8 mouse cellular contexts compared by ENCODE assay signal in the genomic region with DNA sequence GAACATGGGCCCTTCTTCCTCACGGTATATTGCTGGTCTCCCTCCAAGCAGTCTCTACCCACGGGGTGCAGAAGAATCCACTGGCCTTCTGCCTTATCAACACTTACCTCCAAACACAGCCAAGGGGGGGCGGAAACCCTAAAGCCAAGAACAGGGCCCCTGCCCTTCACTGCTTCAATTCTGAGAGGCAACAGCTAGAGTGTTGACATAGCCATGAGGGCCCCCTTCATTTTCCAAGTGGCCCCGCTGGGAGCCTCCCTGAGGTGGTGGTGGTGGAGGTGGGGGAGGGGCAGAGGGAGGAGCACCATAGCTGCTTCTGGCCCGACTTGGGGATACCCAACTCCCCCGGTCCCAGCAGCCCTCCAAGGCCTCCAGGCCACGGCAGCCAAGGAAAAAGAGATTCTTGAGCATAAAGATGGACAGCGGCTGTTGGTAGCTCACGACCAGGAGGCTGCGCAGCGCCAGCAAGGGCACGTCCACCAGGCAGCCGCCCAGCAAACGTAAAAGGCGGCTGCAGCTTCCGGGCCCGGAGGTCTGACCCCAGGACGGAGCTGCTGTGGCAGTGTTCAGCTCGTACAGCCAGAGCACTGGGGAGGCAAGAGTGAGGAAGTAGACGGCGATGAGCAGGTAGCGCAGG. TPM values are rescaled to one million over a fixed set of nuclear protein-coding genes. Genes with fewer than 3 reads are reported as not detected.
DNase-seq lines count a peak whose midpoint lies in the region; ATAC-seq and TF ChIP-seq lines count a peak whose summit lies in the region.

No protein-coding gene starts in this region.

- peak overlapping the region; percentile 70 for H3K4me3 ChIP-seq in heart, postnatal 0 days (ENCODE audit: low read depth, low read length)
- H3K4me3 ChIP-seq in embryonic facial prominence, embryonic 14.5 days (ENCODE audit: low read depth, low read length) = peak overlapping the region; percentile 69
- peak overlapping the region; percentile 72 for H3K4me3 ChIP-seq in limb, embryonic 11.5 days (ENCODE audit: low read depth, low read length)
- peak overlapping the region; percentile 73 for H3K4me3 ChIP-seq in midbrain, embryonic 14.5 days (replicated peaks; ENCODE audit: low read depth, low read length)

- no peak overlapping the region for H3K27ac ChIP-seq in heart, postnatal 0 days (ENCODE audit: low read depth)
- no peak overlapping the region for H3K27ac ChIP-seq in embryonic facial prominence, embryonic 14.5 days (replicated peaks; ENCODE audit: low read depth, low read length)
- no peak overlapping the region for H3K27ac ChIP-seq in limb, embryonic 11.5 days (replicated peaks; ENCODE audit: low read depth, low read length)
- H3K27ac ChIP-seq in midbrain, embryonic 14.5 days (replicated peaks; ENCODE audit: low read depth, low read length) = 0 out of 2 replicates have a peak overlapping the region, but pooled peaks have one; percentile 32

- no peak for ATAC-seq in heart, postnatal 0 days (ENCODE audit: insufficient read depth, low read depth)
- ATAC-seq in embryonic facial prominence, embryonic 14.5 days (ENCODE audit: low read depth) = no peak
- 0 out of 2 replicates have a peak, but pooled peaks have one; percentile 2 for ATAC-seq in limb, embryonic 11.5 days (ENCODE audit: insufficient number of reproducible peaks, low FRiP score, low TSS enrichment, low read depth)
- ATAC-seq in midbrain, embryonic 14.5 days (ENCODE audit: low FRiP score, low TSS enrichment) = no peak

- 8% methylated on average over 22 of the region's 22 CpGs for WGBS in heart, postnatal 0 days
- 11% methylated on average over 14 of the region's 22 CpGs for WGBS in embryonic facial prominence, embryonic 14.5 days
- WGBS in limb, embryonic 11.5 days = 11% methylated on average over 22 of the region's 22 CpGs
- 10% methylated on average over 22 of the region's 22 CpGs for WGBS in midbrain, embryonic 14.5 days

- H3K4me2 ChIP-seq in heart, postnatal 0 days (ENCODE audit: low read depth, low read length) = peak overlapping the region; percentile 100
- H3K4me2 ChIP-seq in embryonic facial prominence, embryonic 14.5 days (ENCODE audit: low read depth, low read length) = peak overlapping the region; percentile 98
- peak overlapping the region; percentile 99 for H3K4me2 ChIP-seq in limb, embryonic 11.5 days (ENCODE audit: low read depth, severe bottlenecking)
- peak overlapping the region; percentile 73 for H3K4me2 ChIP-seq in midbrain, embryonic 14.5 days (ENCODE audit: low read length)

- H3K9ac ChIP-seq in heart, postnatal 0 days (replicated peaks; ENCODE audit: low read depth, low read length) = no peak overlapping the region
- peak overlapping the region; percentile 40; the same call in 1 of the 2 replicates for H3K9ac ChIP-seq in embryonic facial prominence, embryonic 14.5 days (ENCODE audit: low read depth, low read length)
- H3K9ac ChIP-seq in limb, embryonic 11.5 days (ENCODE audit: low read length) = no peak overlapping the region
- H3K9ac ChIP-seq in midbrain, embryonic 14.5 days (replicated peaks; ENCODE audit: low read length) = peak overlapping the region; percentile 92

- no peaks in the 10 kb centered on the region for H3K36me3 ChIP-seq in heart, postnatal 0 days (replicated peaks; ENCODE audit: control insufficient read depth, insufficient read depth, low read length)
- H3K36me3 ChIP-seq in embryonic facial prominence, embryonic 14.5 days (ENCODE audit: control insufficient read depth, insufficient read depth, low read length) = no peaks in the 10 kb centered on the region
- H3K36me3 ChIP-seq in limb, embryonic 11.5 days (ENCODE audit: control insufficient read depth, insufficient read depth, low read length) = no peaks in the 10 kb centered on the region
- no peaks in the 10 kb centered on the region for H3K36me3 ChIP-seq in midbrain, embryonic 14.5 days (ENCODE audit: control insufficient read depth, insufficient read depth, low read length)

- no peak for TF ChIP-seq EP300 in heart, postnatal 0 days (IDR thresholded peaks at IDR 0.05; ENCODE audit: low read depth)

- TF ChIP-seq CTCF in heart, postnatal 0 days (IDR thresholded peaks at IDR 0.05; ENCODE audit: low read depth) = no peak

- no peaks in the 10 kb centered on the region for H3K9me3 ChIP-seq in heart, postnatal 0 days (replicated peaks; ENCODE audit: control insufficient read depth, low read length)
- H3K9me3 ChIP-seq in embryonic facial prominence, embryonic 14.5 days (ENCODE audit: control insufficient read depth, low read length) = no peaks in the 10 kb centered on the region
- no peaks in the 10 kb centered on the region for H3K9me3 ChIP-seq in limb, embryonic 11.5 days (ENCODE audit: control insufficient read depth, low read length)
- no peaks in the 10 kb centered on the region for H3K9me3 ChIP-seq in midbrain, embryonic 14.5 days (ENCODE audit: control insufficient read depth, low read length)

- H3K4me1 ChIP-seq in heart, postnatal 0 days (ENCODE audit: control insufficient read depth, insufficient read depth) = peaks cover 10% of the 10 kb centered on the region; the same call in 1 of the 2 replicates
- H3K4me1 ChIP-seq in embryonic facial prominence, embryonic 14.5 days (ENCODE audit: control insufficient read depth, insufficient read depth, low read length) = peaks cover 10% of the 10 kb centered on the region; the same call in 1 of the 2 replicates
- H3K4me1 ChIP-seq in limb, embryonic 11.5 days (ENCODE audit: control insufficient read depth, insufficient read depth, low read length) = peaks cover 15% of the 10 kb centered on the region
- H3K4me1 ChIP-seq in midbrain, embryonic 14.5 days (ENCODE audit: control insufficient read depth, insufficient read depth, low read length) = peaks cover 35% of the 10 kb centered on the region

- intact Hi-C loops in left cerebral cortex, postnatal 14 days (cut with DNase I) = no loop called here

- peaks cover 48% of the 10 kb centered on the region for H3K27me3 ChIP-seq in heart, postnatal 0 days (ENCODE audit: control insufficient read depth, insufficient read depth, low read length)
- peaks cover 34% of the 10 kb centered on the region for H3K27me3 ChIP-seq in embryonic facial prominence, embryonic 14.5 days (replicated peaks; ENCODE audit: control insufficient read depth, insufficient read depth, low read length)
- peaks cover 29% of the 10 kb centered on the region for H3K27me3 ChIP-seq in limb, embryonic 11.5 days (ENCODE audit: control insufficient read depth, insufficient read depth, low read length)
- no peaks in the 10 kb centered on the region for H3K27me3 ChIP-seq in midbrain, embryonic 14.5 days (ENCODE audit: control insufficient read depth, insufficient read depth, low read length)

- DNase-seq in heart, postnatal 0 days (ENCODE audit: low spot score) = no peak
- no peak for DNase-seq in heart, adult 18-20 months
- DNase-seq in embryonic facial prominence, embryonic 14.5 days (ENCODE audit: low spot score) = no peak
- DNase-seq in limb, embryonic 11.5 days (ENCODE audit: low spot score) = no peak
- no peak for DNase-seq in midbrain, embryonic 14.5 days
- DNase-seq in left cerebral cortex, postnatal 14 days (ENCODE audit: low spot score in 2 of 2) = no peak
- DNase-seq in gastrocnemius, adult 18-20 months (ENCODE audit: low spot score) = no peak
- DNase-seq in thymus, postnatal 0 days (ENCODE audit: low spot score) = no peak

RNA-seq across cellular contexts. Expression of gene Tmem121b, which starts 1.6 kb away (rescaled TPM):
- not detected in 2 replicates for total RNA-seq in heart, postnatal 0 days (2014; rRNA removed; ENCODE audit: low replicate concordance)
- not detected in 2 replicates for polyA plus RNA-seq in heart, postnatal 0 days (2015; fragmentation: Nextera tagmentation; extraction: Ambion mirVana)
- not detected for total RNA-seq in heart, adult 18-20 months (2021)
- polyA plus RNA-seq in embryonic facial prominence, embryonic 14.5 days (2014; fragmentation: Nextera tagmentation; extraction: Ambion mirVana) = 0.04 and 0.22 TPM in 2 replicates
- 0.14 and 0.15 TPM in 2 replicates for polyA plus RNA-seq in limb, embryonic 11.5 days (2014; fragmentation: Nextera tagmentation; extraction: Ambion mirVana)
- 4.4 and 6.3 TPM in 2 replicates for polyA plus RNA-seq in midbrain, embryonic 14.5 days (2014; fragmentation: Nextera tagmentation; extraction: Ambion mirVana)
- 10 to 100 TPM; 71.2 to 75.7 TPM for total RNA-seq in left cerebral cortex, postnatal 14 days (2021)
- total RNA-seq in gastrocnemius, adult 18-20 months (2021) = not detected
- 0.31 and 0.42 TPM in 2 replicates for polyA plus RNA-seq in thymus, postnatal 0 days (2015; fragmentation: Nextera tagmentation; extraction: Ambion mirVana)

RNA-seq across cellular contexts. Expression of gene Il17ra, which starts 28.9 kb away (rescaled TPM):
- total RNA-seq in heart, postnatal 0 days (2014; rRNA removed; ENCODE audit: low replicate concordance) = 3.5 and 6.5 TPM in 2 replicates
- 1.4 and 1.9 TPM in 2 replicates for polyA plus RNA-seq in heart, postnatal 0 days (2015; fragmentation: Nextera tagmentation; extraction: Ambion mirVana)
- total RNA-seq in heart, adult 18-20 months (2021) = 1 to 10 TPM; 2.3 to 3.0 TPM
- polyA plus RNA-seq in embryonic facial prominence, embryonic 14.5 days (2014; fragmentation: Nextera tagmentation; extraction: Ambion mirVana) = 3.2 and 4.1 TPM in 2 replicates
- polyA plus RNA-seq in limb, embryonic 11.5 days (2014; fragmentation: Nextera tagmentation; extraction: Ambion mirVana) = 1.3 and 1.9 TPM in 2 replicates
- 1.6 and 2.8 TPM in 2 replicates for polyA plus RNA-seq in midbrain, embryonic 14.5 days (2014; fragmentation: Nextera tagmentation; extraction: Ambion mirVana)
- 1 to 10 TPM; 7.4 to 9.1 TPM for total RNA-seq in left cerebral cortex, postnatal 14 days (2021)
- total RNA-seq in gastrocnemius, adult 18-20 months (2021) = 1 to 10 TPM; 1.3 to 1.4 TPM
- polyA plus RNA-seq in thymus, postnatal 0 days (2015; fragmentation: Nextera tagmentation; extraction: Ambion mirVana) = 57.9 and 67.5 TPM in 2 replicates

RNA-seq across cellular contexts. Expression of gene Hdhd5, which starts 39.1 kb away (rescaled TPM):
- total RNA-seq in heart, postnatal 0 days (2014; rRNA removed; ENCODE audit: low replicate concordance) = 25.7 and 26.6 TPM in 2 replicates
- polyA plus RNA-seq in heart, postnatal 0 days (2015; fragmentation: Nextera tagmentation; extraction: Ambion mirVana) = 10.9 and 11.3 TPM in 2 replicates
- total RNA-seq in heart, adult 18-20 months (2021) = 10 to 100 TPM; 18.7 to 21.8 TPM
- polyA plus RNA-seq in embryonic facial prominence, embryonic 14.5 days (2014; fragmentation: Nextera tagmentation; extraction: Ambion mirVana) = 7.4 and 11.0 TPM in 2 replicates
- polyA plus RNA-seq in limb, embryonic 11.5 days (2014; fragmentation: Nextera tagmentation; extraction: Ambion mirVana) = 16.8 and 19.8 TPM in 2 replicates
- 9.6 and 10.9 TPM in 2 replicates for polyA plus RNA-seq in midbrain, embryonic 14.5 days (2014; fragmentation: Nextera tagmentation; extraction: Ambion mirVana)
- 10 to 100 TPM; 34.4 to 34.9 TPM for total RNA-seq in left cerebral cortex, postnatal 14 days (2021)
- total RNA-seq in gastrocnemius, adult 18-20 months (2021) = 10 to 100 TPM; 19.9 to 26.1 TPM
- polyA plus RNA-seq in thymus, postnatal 0 days (2015; fragmentation: Nextera tagmentation; extraction: Ambion mirVana) = 42.6 and 48.3 TPM in 2 replicates

Comparison
In these comparisons a context has a peak if more than half of its experiments do, and no peak if none do; other contexts are left out.
1. H3K9ac ChIP-seq: peak in embryonic facial prominence, embryonic 14.5 days (single experiment) and midbrain, embryonic 14.5 days (single experiment); none in heart, postnatal 0 days (single experiment) and limb, embryonic 11.5 days (single experiment).
2. RNA of gene Il17ra, which starts 28.9 kb away (polyA plus RNA-seq): 57.9 to 67.5 TPM in thymus, postnatal 0 days; 3.2 to 4.1 TPM in embryonic facial prominence, embryonic 14.5 days, 1.6 to 2.8 TPM in midbrain, embryonic 14.5 days, 1.3 to 1.9 TPM in limb, embryonic 11.5 days and 1.4 to 1.9 TPM in heart, postnatal 0 days; every median in the first group is over 10 times any median in the second.
3. Peak in every context shown above with its lines, with median percentiles within 50 percentile points of each other: H3K4me2 ChIP-seq and H3K4me3 ChIP-seq.